Mouse (Mus musculus) limb, embryonic 13.5 days (tissue): Measurements from ENCODE around the gene 2700097O09Rik. TPM values are rescaled to one million over a fixed set of nuclear protein-coding genes. Genes with fewer than 3 reads are reported as not detected.
"Not testable (repeated sequence)": the region's sequence is repeated elsewhere in the genome, so short reads cannot be mapped to it uniquely, and the experiment has no call there.

Source experiments
- ATAC-seq: fragments of 200-750 bp; cut with Nextera tagmentation; 2 replicates; pipeline ENCODE4 v1.8.0; 2017; ENCODE audit warnings: low read depth, moderate number of reproducible peaks, moderate TSS enrichment; ENCODE audit not compliant: low FRiP score
- H3K27ac ChIP-seq: fragments of 300-500 bp; sonication (generic); 2 replicates; pipeline ENCODE4 v1.5.1; 2015; ENCODE audit warnings: inconsistent platforms, mild to moderate bottlenecking, moderate library complexity
- H3K27me3 ChIP-seq: fragments of 300-500 bp; sonication (generic); 2 replicates; pipeline ENCODE4 v1.6.1; 2015; ENCODE audit warnings: mild to moderate bottlenecking, inconsistent platforms
- H3K36me3 ChIP-seq: fragments of 300-500 bp; sonication (generic); 2 replicates; pipeline ENCODE4 v1.6.1; 2015; ENCODE audit warnings: inconsistent platforms, mild to moderate bottlenecking, moderate library complexity
- H3K4me1 ChIP-seq: fragments of 300-500 bp; sonication (generic); 2 replicates; pipeline ENCODE4 v1.6.1; 2015; ENCODE audit warnings: inconsistent platforms
- H3K4me2 ChIP-seq: fragments of 300-500 bp; sonication (generic); replicated peaks from 2 replicates; pipeline ENCODE4 v1.6.1; 2015; ENCODE audit warnings: inconsistent platforms, mild to moderate bottlenecking, moderate library complexity
- H3K4me3 ChIP-seq: fragments of 300-500 bp; sonication (generic); 2 replicates; pipeline ENCODE4 v1.5.1; 2015; ENCODE audit warnings: moderate library complexity, mild to moderate bottlenecking, inconsistent platforms
- H3K9ac ChIP-seq: fragments of 300-500 bp; sonication (generic); 2 replicates; pipeline ENCODE4 v1.6.1; 2015; ENCODE audit warnings: mild to moderate bottlenecking, inconsistent platforms
- H3K9me3 ChIP-seq: fragments of 300-500 bp; sonication (generic); 2 replicates; pipeline ENCODE4 v1.6.1; 2016; ENCODE audit warnings: inconsistent platforms
- WGBS: fragments of 180-500 bp; shearing (Covaris S2); methylation state at CpG from one replicate; pipeline ENCODE4 v1.1.7; 2015; 5-methylcytosine and 5-hydroxymethylcytosine counted together
- polyA plus RNA-seq: library from polyadenylated mRNA; unstranded; fragments of >200 nt; fragmentation: Nextera tagmentation; extraction: Ambion mirVana; gene quantifications from 2 replicates; pipeline ENCODE4 v1.2.1, GENCODE M21; 2015

Gene 2700097O09Rik
- polyA plus RNA-seq, 1 experiment from 2014 or later = 45.5 TPM

DNA sequence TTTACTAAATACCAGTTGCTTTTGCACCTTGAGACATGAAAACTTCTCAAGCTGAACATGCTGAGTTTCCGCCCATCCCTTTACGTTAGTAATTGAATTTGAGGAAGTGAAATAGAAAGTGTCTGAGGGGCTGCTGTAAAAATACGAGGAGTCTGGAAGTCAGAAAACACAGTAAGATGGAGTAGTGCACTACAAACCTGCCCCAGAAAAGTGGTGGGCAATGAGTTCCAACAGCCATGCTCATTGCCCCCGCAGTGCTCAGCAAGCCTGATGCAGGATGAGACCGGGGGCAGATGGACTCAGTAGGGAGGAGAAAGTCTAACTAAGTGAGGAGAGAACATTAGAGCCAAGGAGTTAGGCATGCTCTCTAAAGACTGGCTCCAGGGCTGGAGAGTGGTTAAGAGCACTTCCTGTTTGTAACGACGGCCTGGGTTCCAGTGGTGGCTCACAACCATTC is 60.5 kb downstream of the 2700097O09Rik start:
- 76% methylated on average over 7 of the region's 7 CpGs for WGBS
- no peaks in the 10 kb centered on the region for H3K36me3 ChIP-seq

DNA sequence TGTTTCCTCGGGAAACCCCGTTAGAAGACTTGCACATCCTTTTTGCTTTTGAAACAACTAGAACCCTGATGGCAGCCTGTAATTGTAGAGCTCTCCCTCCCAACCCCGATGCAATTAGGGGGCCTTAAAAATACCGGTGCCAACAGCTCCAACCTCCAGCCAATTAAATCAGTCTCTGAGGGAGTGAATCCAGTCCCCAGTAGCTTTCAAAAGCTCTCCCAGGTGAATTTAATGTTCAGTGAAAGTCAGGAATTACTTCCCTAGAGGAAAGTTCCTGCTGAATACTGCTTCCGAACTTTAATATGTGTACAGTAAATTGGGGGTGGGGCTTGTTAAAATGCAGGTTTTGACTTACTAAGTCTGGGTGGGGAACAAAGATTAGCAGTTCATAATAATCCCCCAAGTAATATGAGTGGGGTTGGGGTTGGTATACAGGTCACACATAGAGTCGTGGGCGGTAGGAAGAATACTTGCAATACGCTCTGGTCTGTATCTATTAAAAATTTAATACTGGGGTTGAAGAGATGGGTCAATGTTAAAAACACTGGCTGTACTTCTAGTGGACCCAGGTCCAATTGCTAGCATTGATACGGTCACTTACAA is 62.7 kb downstream of the 2700097O09Rik start:
- Histone ChIP-seq H3K27ac (no peak overlapping the region), H3K9me3 (no peaks in the 10 kb centered on the region), H3K27me3 (no peaks in the 10 kb centered on the region), H3K4me1 (peaks cover 14% of the 10 kb centered on the region), H3K4me3 (no peak overlapping the region), H3K36me3 (no peaks in the 10 kb centered on the region), H3K4me2 (0 out of 2 replicates have a peak overlapping the region, but pooled peaks have one; percentile 12), H3K9ac (no peak overlapping the region)
- 25% methylated on average over 9 of the region's 9 CpGs for WGBS
- no peak for ATAC-seq

More for the DNA sequence above, 60.5 kb downstream of the 2700097O09Rik start:
- peaks cover 14% of the 10 kb centered on the region for H3K4me1 ChIP-seq
- H3K4me2 ChIP-seq = no peak overlapping the region
- H3K9ac ChIP-seq = no peak overlapping the region
- no peaks in the 10 kb centered on the region for H3K9me3 ChIP-seq
- no peak for ATAC-seq
- H3K27ac ChIP-seq = no peak overlapping the region
- H3K4me3 ChIP-seq = no peak overlapping the region
- no peaks in the 10 kb centered on the region for H3K27me3 ChIP-seq

DNA sequence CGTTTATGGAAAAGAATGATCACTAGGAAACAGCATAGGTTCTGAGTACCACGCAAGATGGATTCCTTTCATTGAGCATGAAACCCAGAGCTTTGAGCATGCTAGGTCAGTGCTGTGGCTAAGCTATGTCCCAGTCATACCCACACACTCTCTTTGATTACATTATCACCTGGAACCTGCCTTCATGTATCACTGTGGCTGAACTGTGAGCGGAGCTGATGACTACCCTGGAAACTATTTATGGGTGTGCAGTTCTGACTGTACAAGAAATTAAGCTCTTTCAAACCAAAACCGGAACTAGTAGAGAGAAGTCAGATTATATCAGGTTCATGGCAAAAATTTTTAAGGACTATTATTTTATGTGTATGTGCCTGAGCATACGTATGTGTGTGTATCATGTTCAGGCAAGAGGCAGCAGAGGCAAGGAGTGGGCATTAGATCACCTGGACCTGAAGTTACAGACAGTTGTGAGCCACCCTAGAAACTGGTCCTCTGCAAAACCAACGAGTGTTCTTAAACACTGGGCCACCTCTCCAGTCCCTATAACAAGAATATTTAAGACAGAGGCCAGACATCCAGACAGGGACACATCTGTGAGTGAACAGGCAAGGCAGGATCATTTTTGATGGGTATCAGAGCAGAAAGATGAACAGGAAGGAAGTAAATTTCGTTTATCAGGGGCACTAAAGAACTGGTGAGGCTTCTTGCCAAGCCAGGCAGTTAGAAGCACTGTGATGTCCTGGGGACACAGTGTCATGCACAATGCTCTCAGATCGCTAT is 63.4 kb downstream of the 2700097O09Rik start:
- H3K4me3 ChIP-seq = no peak overlapping the region
- 0 out of 2 replicates have a peak overlapping the region, but pooled peaks have one; percentile 12 for H3K4me2 ChIP-seq
- no peaks in the 10 kb centered on the region for H3K27me3 ChIP-seq
- ATAC-seq = no peak
- no peaks in the 10 kb centered on the region for H3K9me3 ChIP-seq
- no peak overlapping the region for H3K27ac ChIP-seq
- no peaks in the 10 kb centered on the region for H3K36me3 ChIP-seq
- no peak overlapping the region for H3K9ac ChIP-seq
- 57% methylated on average over 8 of the region's 8 CpGs for WGBS
- H3K4me1 ChIP-seq = peaks cover 14% of the 10 kb centered on the region

DNA sequence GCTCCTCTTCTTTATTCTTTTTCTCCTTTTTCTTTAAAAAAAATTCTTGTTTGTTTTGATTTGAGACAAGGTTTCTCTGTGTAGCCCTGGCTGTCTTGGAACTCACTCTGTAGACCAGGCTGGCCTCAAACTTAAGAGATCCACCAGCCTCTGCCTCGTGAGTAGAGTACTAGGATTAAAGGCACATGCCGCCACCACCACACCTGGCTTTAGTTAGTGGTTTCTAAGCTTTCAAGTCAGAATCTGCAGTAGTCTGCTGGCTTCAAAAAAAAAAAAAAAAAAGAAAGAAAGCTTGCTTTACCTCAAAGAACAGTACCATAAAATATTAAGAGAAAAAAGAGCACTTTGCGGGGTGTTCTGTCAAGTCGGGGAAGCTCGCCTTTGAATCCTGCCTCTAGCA is 64.5 kb downstream of the 2700097O09Rik start:
- 11% methylated on average over 5 of the region's 5 CpGs for WGBS
- no peak for ATAC-seq
- Histone ChIP-seq H3K4me1 (peaks cover 14% of the 10 kb centered on the region), H3K4me3 (no peak overlapping the region), H3K27ac (no peak overlapping the region), H3K27me3 (no peaks in the 10 kb centered on the region), H3K4me2 (no peak overlapping the region), H3K9ac (no peak overlapping the region), H3K36me3 (no peaks in the 10 kb centered on the region), H3K9me3 (no peaks in the 10 kb centered on the region)

DNA sequence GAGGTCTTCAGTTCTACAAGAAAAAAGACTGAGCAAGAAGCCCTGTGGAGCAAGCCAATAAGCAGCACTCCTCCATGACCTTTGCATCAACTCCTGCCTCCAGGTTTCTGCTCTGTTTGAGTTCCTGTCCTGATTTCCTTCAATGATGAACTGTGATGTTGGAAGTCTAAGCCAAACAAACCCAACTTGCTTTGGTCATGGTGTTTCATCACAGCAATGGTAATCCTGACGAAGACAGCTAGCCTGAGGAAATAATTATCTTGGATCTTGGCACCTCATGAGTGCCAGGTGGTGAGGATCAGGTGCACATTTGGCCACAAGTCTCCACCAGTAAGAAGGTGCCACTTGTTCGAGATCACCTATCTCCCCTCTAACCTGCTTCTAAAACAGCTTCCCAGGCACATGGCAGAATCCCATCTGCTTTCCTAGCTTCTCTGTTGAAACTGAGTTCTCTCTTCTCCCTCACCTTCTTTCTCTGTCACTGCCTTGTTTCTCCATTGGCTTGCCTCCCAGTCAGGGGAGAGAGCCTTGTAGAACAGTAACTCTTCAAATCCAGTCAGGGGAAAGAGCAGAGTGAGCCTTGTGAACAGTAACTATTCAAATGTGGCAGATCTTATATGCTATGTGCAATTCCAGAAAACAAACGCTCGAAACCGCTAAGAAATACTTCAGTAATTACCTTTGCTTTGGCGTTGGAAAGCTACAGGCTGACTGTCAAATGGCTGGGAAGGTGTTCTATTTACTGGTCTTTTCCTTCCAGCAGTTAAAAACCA is 66.1 kb downstream of the 2700097O09Rik start, which contains the start of gene Baz1a:
Gene Baz1a, minus strand, starts transcription at position 723 of the 773 bp plus-strand sequence.
- Histone ChIP-seq H3K9ac (no peak within 1 kb of the TSS), H3K4me1 (peaks cover 14% of the 10 kb centered on the region), H3K27ac (no peak within 1 kb of the TSS), H3K4me2 (no peak within 1 kb of the TSS), H3K9me3 (no peaks in the 10 kb centered on the region), H3K27me3 (no peaks in the 10 kb centered on the region), H3K36me3 (no peaks in the 10 kb centered on the region), H3K4me3 (no peak within 1 kb of the TSS)
- no peak for ATAC-seq
- WGBS = 78% methylated on average over 6 of the region's 6 CpGs

DNA sequence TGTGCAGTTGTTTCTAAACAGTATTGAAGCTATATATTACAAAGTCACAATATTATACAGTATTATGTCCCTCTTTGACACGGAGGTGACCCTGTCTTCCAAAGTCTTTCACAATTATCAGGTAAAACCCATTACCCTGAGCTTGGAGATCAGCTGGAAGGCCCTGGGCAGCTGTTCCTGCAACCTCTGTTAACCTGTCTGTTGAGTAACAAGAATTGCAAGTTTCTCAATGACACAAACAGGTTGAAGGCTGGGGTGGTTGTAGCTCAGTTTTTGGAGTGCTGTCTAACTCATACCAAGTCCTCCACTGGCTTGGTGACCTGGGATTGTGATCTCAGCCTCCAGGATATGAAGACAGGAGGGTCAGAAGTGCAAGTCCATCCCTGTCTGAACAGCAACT is 66.9 kb downstream of the 2700097O09Rik start:
- no peaks in the 10 kb centered on the region for H3K9me3 ChIP-seq
- no peak for ATAC-seq

DNA sequence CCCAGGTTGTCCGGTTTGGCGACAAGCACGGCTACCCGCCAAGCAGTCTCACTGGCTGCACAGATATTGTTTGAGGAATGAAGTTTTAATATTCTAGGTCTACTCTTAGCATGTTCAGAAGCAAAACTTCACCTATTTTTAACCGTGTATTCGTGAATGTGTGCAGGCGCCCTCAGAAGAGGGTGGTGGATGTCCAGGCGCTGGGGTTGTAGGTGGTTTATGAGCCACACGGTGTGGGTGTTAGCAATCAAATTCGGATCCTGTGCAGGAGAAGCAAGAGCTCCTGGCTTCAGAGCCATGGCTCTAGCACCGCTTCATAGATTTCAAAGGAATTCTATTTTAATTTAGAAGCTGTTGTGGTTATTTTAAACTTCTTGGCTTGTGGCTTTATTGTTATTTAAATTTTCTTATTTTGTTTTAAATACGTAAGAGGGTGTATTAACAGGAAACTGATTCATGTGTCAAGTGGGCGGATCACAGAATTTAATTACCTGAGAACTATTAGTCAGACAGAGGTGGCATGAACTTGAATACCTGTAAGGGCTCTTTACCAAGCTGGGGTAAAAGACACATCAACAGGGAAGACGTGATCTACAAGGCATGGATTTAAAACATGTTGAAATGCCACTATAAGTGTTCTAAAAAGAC is 72.4 kb downstream of the 2700097O09Rik start:
- no peaks in the 10 kb centered on the region for H3K27me3 ChIP-seq
- H3K4me2 ChIP-seq = no peak overlapping the region
- H3K9ac ChIP-seq = no peak overlapping the region
- ATAC-seq = no peak
- no peak overlapping the region for H3K27ac ChIP-seq
- H3K36me3 ChIP-seq = no peaks in the 10 kb centered on the region
- no peak overlapping the region for H3K4me3 ChIP-seq
- H3K9me3 ChIP-seq = no peaks in the 10 kb centered on the region
- 74% methylated on average over 14 of the region's 14 CpGs for WGBS
- H3K4me1 ChIP-seq = no peaks in the 10 kb centered on the region

More for the DNA sequence above, 66.9 kb downstream of the 2700097O09Rik start:
- Histone ChIP-seq H3K4me1 (peaks cover 14% of the 10 kb centered on the region), H3K27me3 (no peaks in the 10 kb centered on the region), H3K4me2 (no peak overlapping the region), H3K9ac (no peak overlapping the region), H3K27ac (no peak overlapping the region), H3K4me3 (no peak overlapping the region), H3K36me3 (no peaks in the 10 kb centered on the region)
- 79% methylated on average over 1 of the region's 1 CpGs for WGBS

DNA sequence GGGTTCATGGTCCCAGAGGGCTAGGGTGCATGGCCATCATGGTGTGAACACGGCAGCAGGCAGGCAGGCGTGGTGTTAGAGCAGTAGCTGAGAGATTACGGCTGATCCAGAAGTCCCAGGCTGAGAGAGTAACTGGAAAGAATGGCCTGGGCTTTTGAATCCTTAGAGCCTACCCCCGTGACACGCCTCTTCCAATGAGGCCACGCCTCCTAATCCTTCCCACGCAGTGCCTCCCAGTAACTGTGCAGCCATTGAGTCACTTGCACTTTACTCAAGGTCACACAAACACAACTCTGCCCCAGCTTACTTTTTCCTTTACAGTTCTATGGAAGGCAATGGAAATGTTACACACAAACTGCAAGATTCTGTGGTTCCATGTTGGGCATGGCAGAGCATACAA is 73.8 kb downstream of the 2700097O09Rik start:
- H3K27ac ChIP-seq = no peak overlapping the region

DNA sequence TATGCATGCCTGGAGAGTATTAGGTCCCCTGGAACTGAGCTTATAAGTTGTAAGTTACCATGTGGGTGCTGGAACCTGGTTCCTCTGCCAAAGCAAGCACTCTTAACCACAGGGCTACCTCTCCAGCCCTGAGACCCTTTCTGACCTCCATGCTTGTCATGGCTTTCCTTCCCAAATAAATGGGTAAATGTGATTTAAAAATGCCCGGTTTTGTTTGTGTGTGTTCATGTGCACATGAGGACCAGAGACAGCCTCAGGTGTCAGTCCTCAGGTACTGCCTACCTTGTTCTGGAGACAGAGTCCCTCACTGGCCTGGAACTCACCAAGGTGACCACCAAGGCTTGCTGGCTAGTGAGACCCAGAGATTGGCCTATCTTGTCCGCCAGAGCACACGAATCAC is 75.5 kb downstream of the 2700097O09Rik start:
- Histone ChIP-seq H3K27ac (no peak overlapping the region), H3K9me3 (no peaks in the 10 kb centered on the region), H3K9ac (no peak overlapping the region), H3K4me3 (no peak overlapping the region), H3K36me3 (no peaks in the 10 kb centered on the region), H3K4me2 (no peak overlapping the region), H3K4me1 (no peaks in the 10 kb centered on the region), H3K27me3 (no peaks in the 10 kb centered on the region)
- 93% methylated on average over 3 of the region's 3 CpGs for WGBS
- no peak for ATAC-seq

More for the DNA sequence above, 73.8 kb downstream of the 2700097O09Rik start:
- Histone ChIP-seq H3K4me2 (no peak overlapping the region), H3K27me3 (no peaks in the 10 kb centered on the region), H3K4me1 (no peaks in the 10 kb centered on the region), H3K4me3 (no peak overlapping the region), H3K36me3 (no peaks in the 10 kb centered on the region), H3K9ac (no peak overlapping the region), H3K9me3 (no peaks in the 10 kb centered on the region)
- 90% methylated on average over 7 of the region's 7 CpGs for WGBS
- no peak for ATAC-seq

DNA sequence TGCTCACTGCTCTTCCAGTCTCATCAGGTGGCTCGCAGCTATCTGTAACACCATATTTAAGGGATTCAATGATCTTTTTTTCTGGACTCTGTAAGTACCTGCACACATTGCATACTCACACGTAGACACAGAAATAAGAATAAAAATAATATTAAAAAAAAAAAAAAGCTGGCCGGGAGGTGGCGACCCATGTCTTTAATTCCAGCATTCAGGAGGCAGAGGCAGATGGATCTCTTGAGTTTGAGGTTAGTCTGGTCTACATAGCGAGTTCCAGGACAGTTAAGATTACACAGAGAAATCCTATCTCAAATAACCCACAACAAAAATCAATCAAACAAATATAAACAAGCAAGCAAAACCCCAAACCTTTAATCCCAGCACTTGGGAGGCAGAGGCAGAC is 76.1 kb downstream of the 2700097O09Rik start:
- no peak overlapping the region for H3K4me3 ChIP-seq
- H3K4me1 ChIP-seq = no peaks in the 10 kb centered on the region; the same call in 1 of the 2 replicates
- no peak overlapping the region for H3K9ac ChIP-seq
- no peaks in the 10 kb centered on the region for H3K36me3 ChIP-seq
- H3K27me3 ChIP-seq = no peaks in the 10 kb centered on the region
- no peak overlapping the region for H3K27ac ChIP-seq
- WGBS = 85% methylated on average over 5 of the region's 5 CpGs
- no peaks in the 10 kb centered on the region for H3K9me3 ChIP-seq
- no peak for ATAC-seq
- H3K4me2 ChIP-seq = no peak overlapping the region

DNA sequence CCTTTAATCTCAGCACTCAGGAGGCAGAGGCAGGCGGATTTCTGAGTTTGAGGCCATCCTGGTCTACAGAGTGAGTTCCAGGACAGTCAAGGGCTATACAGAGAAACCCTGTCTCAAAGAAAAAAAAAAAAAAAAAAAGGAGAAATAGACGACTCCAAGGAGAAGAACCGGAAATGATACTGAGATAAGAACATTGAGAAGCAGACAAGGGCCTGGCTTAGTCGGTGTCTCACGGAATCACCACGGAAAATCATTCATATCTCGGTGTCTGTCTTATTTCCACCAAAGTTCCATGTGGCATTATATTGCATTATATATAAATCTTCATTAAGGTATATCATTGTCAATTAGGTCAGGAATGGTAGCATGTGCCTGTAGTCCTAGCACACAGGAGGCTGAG is 77.4 kb downstream of the 2700097O09Rik start:
- not testable (repeated sequence) for H3K9ac ChIP-seq, ATAC-seq, H3K4me2 ChIP-seq, H3K4me3 ChIP-seq, H3K27ac ChIP-seq, H3K36me3 ChIP-seq, H3K9me3 ChIP-seq, H3K27me3 ChIP-seq, H3K4me1 ChIP-seq
- WGBS = 89% methylated on average over 7 of the region's 7 CpGs
